Mouse (Mus musculus) adrenal gland, postnatal 36 days (tissue): ENCODE results near the gene Acbd6. TPM values are rescaled to one million over a fixed set of nuclear protein-coding genes. Genes with fewer than 3 reads are reported as not detected.

ENCODE experiments used
- DNase-seq, 2 experiments: peaks; one replicate each; pipeline ENCODE4 v3.0.0; 2021; ENCODE audit warnings: mixed read lengths in 1 of 2
- total RNA-seq, 2 experiments: library from RNA; stranded (reverse); gene quantifications; 2 replicates each; pipeline ENCODE4 v1.2.3; 2021

Acbd6 gene
- total RNA-seq, 2 experiments from 2014 or later, result 67.2 to 75.2 TPM

GRCm38 (mm10) chr1:155560021-155560420, 2.1 kb downstream of the Acbd6 start:
- no peak for DNase-seq

GRCm38 (mm10) chr1:155560678-155561077, 2.8 kb downstream of the Acbd6 start:
- DNase-seq, result no peak

- no peak for DNase-seq
These were observed 4.3 kb downstream of the Acbd6 start for GRCm38 (mm10) chr1:155562206-155562605.

GRCm38 (mm10) chr1:155564741-155565140, 6.8 kb downstream of the Acbd6 start:
- DNase-seq, result peak; percentile 20 to 47

- no peak for DNase-seq
These were observed 10.2 kb downstream of the Acbd6 start for GRCm38 (mm10) chr1:155568133-155568532.

GRCm38 (mm10) chr1:155569340-155569739, 11.4 kb downstream of the Acbd6 start:
- no peak for DNase-seq

- peak; percentile 66 to 73 for DNase-seq
These were observed 17.2 kb downstream of the Acbd6 start for GRCm38 (mm10) chr1:155574966-155575673.

- peak in 1 of 2 experiments; percentile 17 for DNase-seq
These were observed 18.5 kb downstream of the Acbd6 start for GRCm38 (mm10) chr1:155576432-155576831.

GRCm38 (mm10) chr1:155577316-155577715, 19.4 kb downstream of the Acbd6 start:
- no peak for DNase-seq

- DNase-seq, result no peak
These were observed 30.0 kb downstream of the Acbd6 start for GRCm38 (mm10) chr1:155587961-155588360.

- DNase-seq, result peak in 1 of 2 experiments; percentile 12
These were observed 36.2 kb downstream of the Acbd6 start for GRCm38 (mm10) chr1:155594141-155594540.

- DNase-seq, result no peak
These were observed 38.7 kb downstream of the Acbd6 start for GRCm38 (mm10) chr1:155596576-155596975.

GRCm38 (mm10) chr1:155604706-155605105, 46.8 kb downstream of the Acbd6 start:
- DNase-seq, result no peak

- DNase-seq, result no peak
These were observed 47.7 kb downstream of the Acbd6 start for GRCm38 (mm10) chr1:155605391-155606155.

- no peak for DNase-seq
These were observed 48.2 kb downstream of the Acbd6 start for GRCm38 (mm10) chr1:155606156-155606531.

- DNase-seq, result no peak
These were observed 50.6 kb downstream of the Acbd6 start for GRCm38 (mm10) chr1:155608524-155608923.

- DNase-seq, result no peak
These were observed 56.5 kb downstream of the Acbd6 start for GRCm38 (mm10) chr1:155614426-155614825.

GRCm38 (mm10) chr1:155621075-155621474, 63.2 kb downstream of the Acbd6 start:
- no peak for DNase-seq

- no peak for DNase-seq
These were observed 65.3 kb downstream of the Acbd6 start for GRCm38 (mm10) chr1:155623192-155623591.

GRCm38 (mm10) chr1:155627746-155628145, 69.8 kb downstream of the Acbd6 start:
- no peak for DNase-seq

- DNase-seq, result no peak
These were observed 78.7 kb downstream of the Acbd6 start for GRCm38 (mm10) chr1:155636648-155637047.

- DNase-seq, result no peak
These were observed 87.9 kb downstream of the Acbd6 start for GRCm38 (mm10) chr1:155645816-155646215.
